Mouse (Mus musculus): ENCODE measurements at regions not wholly inside any gene's neighbourhood (a gene's known extent, or its start where the extent isn't known, plus 50 kb on each side); places are given as distances from the start of the nearest gene placed in this dataset.

DNA sequence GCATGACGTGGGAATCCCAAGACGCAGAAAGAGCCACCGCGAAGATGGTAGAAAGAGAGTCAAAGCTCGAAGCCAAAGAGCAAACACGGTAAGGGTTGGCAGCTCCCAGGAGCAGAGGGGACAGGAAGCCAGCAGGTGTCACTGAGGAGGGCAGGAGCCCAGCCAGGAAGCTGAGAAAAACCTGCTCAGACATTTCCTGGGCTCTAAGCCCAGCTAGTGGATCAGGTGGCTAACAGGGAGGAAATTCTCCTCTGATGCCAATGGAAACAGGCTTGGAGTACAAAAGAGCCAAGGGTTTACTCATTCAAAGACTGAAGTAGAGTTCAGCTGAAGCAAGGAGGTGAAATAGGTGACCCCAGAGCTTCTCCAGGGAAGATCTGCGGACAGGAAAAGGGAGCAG is 368.9 kb downstream of the Nkx6-1 start:
- no peak for DNase-seq (ENCODE audit: low spot score in 2 of 2)

DNA sequence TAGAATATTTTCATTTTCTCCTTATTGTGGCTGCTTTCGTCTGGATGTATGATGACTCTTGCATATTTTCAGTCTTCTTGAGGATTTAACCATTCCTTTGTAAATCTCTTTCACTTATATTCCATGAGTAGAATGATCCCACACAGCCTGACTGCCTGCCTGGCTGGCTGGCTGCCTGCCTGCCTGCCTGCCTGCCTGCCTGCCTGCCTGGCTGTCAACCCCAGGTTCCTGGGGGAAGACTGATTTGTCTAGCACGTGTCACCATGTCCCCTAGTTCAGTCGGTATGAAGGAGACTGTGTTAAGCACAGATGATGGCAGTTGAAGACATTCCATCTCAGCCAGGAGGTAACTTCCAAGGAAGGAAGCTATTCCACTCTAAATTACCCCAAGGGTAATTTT is 370.8 kb downstream of the Nkx6-1 start:
- no peak for DNase-seq (ENCODE audit: low spot score in 2 of 2)

DNA sequence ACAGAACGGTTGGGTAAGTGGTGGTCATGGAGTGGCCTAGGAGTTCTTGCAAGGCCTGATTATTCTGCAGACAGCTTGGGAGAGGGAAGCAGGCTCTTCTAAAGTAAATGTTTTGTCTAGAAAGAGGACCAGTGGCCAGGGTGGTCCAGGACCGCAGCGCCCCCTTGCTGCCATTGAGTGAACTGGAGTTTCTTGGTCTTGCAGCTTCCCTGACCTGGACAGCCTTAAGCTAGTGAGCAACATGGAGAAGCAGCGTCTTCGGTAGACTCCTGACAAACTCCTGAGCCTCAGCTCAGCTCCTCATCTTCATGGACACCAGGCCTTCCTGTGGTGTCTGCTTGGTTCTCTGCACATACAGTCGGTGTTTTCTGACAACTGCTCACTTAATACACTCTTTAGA is 376.4 kb downstream of the Nkx6-1 start:
- DNase-seq (ENCODE audit: low spot score in 2 of 2), result peak in 1 of 2 experiments; percentile 8

DNA sequence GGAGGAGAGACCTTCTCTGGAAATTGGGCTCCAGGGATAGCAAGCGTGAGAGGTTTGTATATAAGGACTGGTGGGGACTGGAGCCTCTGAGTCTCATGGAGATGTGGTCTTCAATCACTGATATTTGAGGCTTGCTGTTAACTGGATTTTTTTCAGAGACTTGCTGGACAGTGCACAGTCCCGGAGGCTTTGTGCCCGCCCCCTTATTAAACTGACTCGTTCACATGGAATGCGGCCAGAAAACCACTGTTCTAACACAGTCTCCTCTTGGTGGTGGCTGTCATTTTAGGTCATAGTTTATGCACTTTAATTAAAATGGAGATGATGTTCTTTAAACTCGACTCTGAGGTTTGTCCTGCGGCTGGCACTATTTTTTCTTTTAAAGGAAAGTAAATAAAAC is 378.9 kb downstream of the Nkx6-1 start:
- no peak for DNase-seq (ENCODE audit: low spot score in 2 of 2)

DNA sequence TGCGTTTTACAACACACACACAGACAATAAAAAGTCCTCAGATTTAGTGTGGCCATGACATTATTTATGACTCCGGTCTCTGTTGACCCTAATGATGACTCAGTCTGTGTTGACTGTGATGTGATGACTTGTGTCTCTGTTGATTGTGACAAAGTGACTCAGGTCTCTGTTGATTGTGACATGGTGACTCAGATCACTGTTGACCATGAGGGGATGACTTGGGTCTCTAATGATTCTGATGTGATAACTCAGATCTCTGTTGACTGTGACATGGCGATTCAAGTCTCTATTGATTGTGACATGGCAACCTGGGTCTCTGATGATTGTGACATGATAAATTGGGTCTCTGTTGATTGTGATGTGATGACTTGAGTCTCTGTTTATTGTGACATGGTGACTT is 405.0 kb downstream of the Gpat3 start:
- no peak for DNase-seq (ENCODE audit: low spot score in 2 of 2)

DNA sequence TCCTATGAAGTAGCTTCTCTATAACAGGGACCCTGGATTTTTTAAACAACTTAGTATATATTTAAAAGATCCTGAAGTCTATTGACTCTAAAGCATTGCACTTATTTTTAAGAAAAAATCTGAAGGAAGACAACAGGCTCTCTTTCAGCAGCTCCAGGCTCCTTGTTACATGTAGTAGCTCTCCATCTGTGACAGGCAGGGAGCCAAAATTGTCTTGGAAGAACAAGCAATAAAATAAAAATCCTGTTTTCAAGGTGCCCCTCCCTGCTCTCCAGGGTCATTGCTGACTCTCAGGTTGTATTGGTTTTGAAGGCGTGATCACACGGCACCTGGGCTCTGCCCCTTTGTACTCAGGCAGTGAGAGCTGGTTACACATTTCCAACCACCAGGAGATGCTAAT is 397.1 kb downstream of the Gpat3 start:
- no peak for DNase-seq (ENCODE audit: low spot score in 2 of 2)

DNA sequence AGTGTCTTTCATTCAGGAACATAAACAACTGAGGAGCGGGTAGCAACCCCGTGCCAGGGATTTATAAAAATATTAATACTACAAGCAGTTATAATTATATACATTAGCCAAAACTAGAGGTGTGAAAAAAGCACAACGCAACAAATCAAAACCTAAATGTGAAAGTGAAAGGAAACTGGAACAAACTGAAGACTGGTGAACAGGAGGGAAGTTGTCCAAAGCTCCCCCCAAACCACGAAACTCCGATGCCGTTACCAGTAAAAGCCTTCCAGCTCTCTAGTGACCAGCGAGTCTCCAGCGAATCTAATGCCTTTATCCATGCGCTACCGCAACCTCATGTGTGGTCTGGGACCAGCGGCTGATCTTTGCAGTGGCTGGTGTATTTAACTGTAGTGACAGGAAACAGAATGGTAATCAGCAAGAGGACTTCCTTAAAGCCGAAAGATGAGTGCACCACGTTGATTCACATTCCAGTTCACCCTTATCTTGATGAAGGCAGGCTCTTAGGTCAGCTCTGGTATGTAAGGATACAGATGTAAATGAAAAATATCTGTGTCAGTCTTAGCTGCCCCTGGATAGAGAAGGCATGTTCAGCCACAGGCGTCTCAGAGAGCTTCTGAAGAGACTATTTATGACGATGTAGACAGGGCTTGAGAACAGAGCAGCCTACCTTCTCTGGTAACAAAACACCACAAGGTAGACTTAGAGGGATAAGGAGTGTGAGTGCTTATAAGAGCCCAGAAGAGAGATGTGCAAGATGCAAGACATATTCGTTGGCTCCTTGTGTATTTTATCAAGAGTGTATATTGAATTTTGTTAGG is 394.0 kb downstream of the Gpat3 start:
- DNase-seq (ENCODE audit: low spot score in 2 of 2), result peak in 1 of 2 experiments; percentile 6

DNA sequence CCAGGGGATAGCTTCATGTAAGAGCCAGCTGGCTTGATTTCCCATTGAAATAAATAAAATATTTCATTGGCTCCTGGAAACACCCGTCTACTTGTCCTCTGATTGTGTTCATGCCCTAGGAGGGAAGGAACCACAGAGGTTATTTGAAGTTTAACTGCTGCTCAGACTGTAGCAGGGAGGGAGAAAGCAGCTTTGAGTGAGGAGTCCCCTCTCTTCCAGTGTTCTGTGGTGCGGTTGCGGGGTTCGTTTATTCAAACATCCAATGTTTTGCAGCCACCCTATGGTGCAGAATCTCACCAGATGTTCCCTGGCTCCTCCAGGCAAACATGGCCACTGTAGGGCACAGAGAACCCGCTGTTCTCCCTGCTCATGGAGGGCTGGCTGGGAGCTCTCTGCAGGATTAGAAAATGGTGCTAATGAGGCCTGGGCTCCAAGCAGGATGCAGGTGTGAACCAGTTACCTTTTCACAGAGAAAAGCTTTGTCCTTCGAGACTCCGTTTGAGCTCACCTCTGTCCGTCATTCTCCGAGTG is 390.7 kb downstream of the Gpat3 start:
- DNase-seq (ENCODE audit: low spot score in 2 of 2), result no peak

DNA sequence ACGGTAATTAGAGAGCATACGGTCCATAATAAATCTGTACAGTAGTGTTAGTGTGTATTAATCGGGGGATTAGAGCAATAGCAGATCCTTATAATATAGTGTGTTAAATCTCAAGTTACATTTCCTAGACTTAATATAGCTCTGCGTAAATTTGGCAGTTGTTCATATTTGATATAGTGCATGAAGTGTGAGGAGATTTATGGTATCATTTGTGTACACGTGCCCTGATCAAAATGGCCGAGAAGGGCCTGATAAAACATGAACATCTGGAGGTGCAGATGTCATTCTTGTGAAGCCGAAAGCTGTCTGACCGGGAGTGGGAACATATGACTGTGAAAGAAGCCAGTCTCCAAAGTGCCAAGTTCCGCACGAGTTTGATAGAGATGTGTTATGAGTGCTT is 376.9 kb downstream of the Gpat3 start:
- no peak for DNase-seq (ENCODE audit: low spot score in 2 of 2)

DNA sequence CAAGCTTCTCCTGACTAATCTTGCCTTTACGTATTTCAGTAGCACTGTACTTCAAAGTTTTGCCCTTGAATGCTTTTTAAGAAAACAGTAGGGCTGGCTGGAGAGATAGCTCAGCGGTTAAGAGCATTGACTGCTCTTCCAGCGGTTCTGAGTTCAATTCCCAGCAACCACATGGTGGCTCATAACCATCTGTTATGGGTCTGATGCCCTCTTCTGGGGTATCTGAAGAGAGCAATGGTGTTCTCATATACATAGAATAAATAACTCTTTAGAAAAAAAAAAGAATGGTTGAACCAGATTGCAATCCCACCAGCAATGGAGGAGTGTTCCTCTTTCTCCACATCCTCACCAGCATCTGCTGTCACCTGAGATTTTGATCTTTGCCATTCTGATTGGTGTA is 372.6 kb downstream of the Gpat3 start:
- DNase-seq (ENCODE audit: low spot score in 2 of 2), result no peak

DNA sequence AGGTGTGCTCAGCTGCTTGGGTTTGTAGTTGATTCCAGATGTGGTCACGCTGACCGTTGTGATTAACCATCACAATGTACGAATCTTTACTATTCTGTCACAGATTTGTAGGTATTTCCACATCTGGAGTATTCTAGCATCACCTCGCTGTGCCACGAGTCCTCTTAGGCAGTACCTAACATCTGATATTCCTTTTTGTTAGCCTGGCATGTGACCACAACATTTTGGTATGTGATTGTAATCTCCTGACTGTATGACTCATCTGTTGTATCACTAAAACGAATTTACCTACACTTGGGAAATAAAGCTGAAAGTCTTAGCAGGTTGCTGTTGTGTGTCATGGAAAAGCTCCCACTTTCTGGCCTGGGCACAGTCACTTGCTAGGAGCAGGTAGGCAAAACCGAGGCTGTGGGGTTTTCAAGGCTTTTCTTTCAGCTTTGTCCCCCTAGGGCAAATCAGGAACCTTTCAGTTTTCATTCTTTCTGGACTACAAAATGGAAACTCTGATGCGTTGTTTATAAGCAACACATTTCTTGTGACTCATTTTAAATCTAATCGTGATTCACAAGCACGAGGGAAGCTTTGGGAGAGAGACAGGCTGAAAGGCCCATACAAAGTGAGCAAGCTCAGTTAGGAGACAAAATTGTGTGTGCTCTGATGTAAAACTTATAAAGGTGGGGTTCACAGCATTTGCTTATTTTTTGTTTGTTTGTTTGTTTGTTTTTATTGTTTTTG is 371.5 kb downstream of the Gpat3 start:
- no peak for DNase-seq (ENCODE audit: low spot score in 2 of 2)

DNA sequence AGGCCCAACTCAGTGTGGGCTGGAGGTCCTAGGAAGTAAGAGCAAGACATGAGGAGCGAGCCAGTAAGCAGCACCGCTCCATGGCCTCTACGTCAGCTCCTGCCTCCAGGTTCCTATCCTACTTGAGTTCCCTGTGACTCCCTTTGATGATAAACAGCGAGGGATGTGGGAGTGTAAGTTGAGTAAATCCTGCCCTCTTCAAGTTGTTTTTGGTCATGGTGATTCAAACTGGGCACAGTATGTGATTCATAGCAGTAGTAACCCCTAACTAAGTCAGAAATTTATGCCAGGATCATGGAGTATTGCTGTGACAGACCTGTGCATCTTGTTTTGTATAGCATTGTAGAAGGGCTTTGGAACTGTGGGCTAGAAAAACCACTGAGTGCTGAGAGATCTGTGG is 366.5 kb downstream of the Gpat3 start:
- no peak for DNase-seq (ENCODE audit: low spot score in 2 of 2)

DNA sequence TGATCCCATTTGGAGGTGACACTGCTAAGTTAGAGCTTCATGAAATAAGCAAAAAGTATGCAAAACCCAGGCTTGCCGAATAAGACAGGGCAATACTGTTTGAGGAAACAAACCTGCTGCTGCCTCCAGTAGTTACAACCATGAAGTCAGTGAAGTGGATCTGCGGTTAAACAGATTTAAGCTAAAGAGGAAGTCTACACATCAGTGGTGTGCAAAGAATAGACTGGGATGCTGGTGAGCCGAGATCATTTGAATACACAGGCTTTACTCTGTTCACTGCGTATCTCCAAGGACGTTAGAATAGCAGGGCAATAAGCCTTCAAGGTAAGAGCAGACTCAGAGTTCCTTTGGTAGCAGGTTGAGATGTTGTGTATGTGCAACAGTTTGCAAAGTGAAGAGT is 362.6 kb downstream of the Gpat3 start:
- no peak for DNase-seq (ENCODE audit: low spot score in 2 of 2)

DNA sequence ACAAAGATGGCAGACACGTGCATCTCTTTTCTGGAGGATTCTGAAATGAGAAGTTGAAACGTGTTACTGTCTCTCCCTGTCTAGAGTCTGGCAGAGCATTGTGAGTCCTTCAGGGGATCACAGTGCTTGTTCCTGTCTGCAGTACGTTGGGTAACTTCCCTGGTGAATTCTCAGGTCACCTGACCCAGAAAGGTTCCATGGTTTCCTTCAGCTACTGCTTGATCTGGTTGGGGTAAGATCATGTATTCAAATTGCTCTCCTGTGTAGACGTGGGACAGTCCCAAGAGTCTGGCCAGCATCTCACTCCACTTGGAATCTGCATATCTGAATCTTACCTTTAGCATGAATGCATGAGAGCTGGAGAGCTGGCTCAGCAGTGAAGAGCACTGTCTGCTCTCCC is 350.0 kb downstream of the Gpat3 start:
- DNase-seq (ENCODE audit: low spot score in 2 of 2), result no peak

DNA sequence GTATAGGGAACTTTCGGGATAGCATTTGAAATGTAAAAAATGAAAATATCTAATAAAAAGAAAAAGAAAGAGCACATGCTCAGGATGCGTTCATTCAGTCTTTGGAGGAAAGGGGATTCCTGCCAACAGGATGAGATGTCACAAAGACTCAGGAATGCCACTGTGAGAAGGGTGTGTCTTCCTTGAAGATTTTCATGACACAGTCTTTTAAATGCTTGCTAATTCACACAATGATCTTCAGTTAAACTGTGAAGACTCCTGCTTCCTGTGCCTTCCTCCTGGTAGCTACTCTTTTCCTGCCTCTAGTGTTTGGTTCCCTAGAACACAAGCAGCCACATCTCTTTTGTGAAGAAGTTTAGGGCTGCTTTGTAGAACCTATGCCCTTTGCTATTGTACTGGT is 345.5 kb downstream of the Gpat3 start:
- no peak for DNase-seq (ENCODE audit: low spot score in 2 of 2)

DNA sequence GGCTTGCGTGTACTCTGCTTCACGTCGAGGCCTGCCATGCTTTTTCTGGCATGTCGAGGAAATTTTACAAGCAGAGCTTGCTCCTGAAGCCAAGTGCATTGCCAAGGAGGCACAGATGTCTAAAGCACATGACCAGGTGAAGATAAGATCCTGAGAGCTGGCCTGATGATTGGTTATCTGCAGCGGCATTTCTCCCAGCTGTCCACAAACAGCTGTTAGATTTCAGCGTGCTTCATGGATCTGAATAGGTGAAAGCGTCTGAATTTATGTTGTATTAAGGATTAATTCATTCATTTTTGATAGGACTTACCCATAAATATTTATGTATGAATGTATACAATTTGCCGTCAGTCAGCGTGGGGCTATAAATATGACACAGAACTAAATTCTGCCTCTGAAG is 327.7 kb downstream of the Gpat3 start:
- DNase-seq (ENCODE audit: low spot score in 2 of 2), result no peak

DNA sequence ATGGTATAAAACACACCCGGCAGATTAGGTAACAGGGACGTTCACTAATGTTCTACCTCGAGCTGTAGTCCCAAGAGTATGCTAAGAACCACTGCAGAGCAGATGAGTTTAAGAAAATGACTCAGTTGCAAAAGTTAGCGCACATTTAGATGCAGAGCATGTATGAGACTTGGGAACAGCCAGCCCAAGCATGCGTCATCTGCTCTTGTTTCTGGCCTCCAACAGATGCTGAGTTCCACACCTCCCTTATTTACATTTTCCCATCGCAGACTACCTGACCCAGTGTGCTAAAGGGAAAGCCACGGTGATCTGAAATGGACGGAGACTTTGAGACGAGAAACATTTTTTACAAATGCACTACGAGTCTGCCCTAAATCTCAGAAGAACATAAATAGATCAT is 327.3 kb downstream of the Gpat3 start:
- no peak for DNase-seq (ENCODE audit: low spot score in 2 of 2)

DNA sequence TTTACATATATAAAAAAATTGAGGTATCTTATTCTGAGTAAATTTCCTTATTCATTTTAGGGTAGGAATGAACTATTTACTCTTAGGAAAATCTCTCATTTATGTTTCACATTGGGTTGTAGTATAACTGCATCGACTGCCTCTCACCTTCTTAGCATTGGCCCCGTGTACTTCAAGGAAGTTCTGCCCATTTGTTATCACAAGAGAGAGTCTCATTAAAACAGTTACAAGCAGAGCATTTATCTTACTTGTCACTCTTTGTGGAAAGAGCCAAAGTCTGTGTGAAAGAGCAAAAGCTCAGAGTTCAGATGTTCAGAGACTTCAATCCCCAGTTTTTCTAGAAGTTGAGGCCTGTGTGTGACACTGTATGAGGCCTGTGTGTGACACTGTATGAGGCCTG is 323.6 kb downstream of the Gpat3 start:
- DNase-seq (ENCODE audit: low spot score in 2 of 2), result no peak

DNA sequence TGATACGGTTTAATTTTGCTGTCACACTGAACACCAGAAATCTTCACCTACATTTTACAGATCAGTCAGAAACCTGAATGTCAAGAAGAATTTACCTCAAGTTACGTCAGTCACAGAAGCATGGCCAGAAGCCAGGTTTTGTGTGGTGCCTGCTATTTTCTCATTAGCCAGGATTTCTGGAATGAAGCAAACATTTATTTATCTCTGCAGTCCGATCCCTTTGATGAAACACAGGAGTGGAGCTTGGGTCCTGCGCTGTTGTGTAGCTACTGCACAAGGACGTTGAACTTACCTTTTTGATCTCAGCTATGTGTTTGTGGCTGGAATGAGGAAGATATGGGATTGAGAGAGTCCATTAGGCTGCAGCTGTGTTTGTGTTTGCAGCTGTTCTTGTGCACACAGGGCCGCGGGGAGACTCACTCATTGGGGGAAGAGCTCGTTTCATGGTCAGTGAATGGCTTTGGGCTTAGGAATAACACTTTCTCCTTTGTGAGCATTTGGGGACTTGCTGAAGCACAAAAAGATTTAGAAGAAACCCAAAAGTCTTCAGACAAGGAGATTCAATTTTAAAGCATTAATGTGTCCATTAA is 318.2 kb downstream of the Gpat3 start:
- DNase-seq (ENCODE audit: low spot score in 2 of 2), result no peak

DNA sequence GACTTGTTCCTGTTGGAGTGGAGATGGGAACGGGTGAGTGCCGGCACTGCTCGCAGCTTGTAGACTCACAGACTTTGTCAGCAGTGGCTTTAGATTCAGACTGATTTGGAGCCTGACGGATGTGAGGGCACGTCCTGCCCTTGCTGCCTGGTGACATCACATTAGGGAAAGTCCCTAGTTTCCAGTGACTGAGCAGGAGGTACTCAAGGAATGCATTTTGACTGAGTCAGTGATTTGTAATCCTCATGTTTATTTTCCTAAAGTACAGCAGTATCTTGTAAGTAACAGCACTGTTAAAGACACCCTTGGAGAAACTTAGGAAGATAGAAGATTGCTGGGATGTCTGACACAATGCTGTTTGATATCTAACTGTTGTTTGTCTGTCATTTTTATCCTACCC is 317.6 kb downstream of the Gpat3 start:
- no peak for DNase-seq (ENCODE audit: low spot score in 2 of 2)

DNA sequence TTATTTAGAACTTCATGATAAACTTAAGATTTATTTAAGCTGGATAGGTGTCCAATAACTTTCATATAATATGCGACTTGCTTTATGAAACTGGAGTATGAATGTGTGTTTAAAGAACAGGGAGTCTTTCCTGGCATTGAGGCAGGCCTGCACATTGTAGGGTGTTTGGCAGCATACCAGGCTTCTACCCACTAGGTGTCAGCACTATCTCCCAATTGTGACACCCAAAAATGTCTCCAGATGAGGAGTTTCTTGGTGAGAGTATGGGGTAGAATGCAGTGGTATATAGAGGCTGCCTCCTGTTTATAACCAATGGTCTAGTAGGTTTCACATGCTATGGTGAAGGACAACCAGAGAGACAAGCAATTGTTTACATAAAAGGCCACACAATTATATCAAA is 311.9 kb downstream of the Gpat3 start:
- DNase-seq (ENCODE audit: low spot score in 2 of 2), result no peak

DNA sequence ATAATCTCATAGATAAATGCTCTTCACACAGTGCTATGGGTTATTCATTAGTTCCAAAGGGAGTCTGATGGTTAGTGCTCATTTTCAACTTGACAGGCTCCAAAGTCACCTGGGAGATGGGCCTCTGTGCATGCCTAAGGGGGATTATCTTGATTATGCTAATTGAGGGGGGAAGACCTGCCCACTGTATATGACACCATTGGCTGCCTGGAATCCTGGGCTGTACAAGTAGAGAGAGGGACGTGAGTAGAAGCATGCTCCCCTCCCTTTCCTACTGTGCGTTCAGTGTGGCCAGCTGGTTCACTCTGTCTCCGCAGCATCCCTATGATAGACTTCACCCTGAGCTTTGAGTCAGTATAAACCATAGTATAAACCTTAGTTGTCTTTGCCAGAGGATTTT is 300.8 kb downstream of the Gpat3 start:
- no peak for DNase-seq (ENCODE audit: low spot score in 2 of 2)

DNA sequence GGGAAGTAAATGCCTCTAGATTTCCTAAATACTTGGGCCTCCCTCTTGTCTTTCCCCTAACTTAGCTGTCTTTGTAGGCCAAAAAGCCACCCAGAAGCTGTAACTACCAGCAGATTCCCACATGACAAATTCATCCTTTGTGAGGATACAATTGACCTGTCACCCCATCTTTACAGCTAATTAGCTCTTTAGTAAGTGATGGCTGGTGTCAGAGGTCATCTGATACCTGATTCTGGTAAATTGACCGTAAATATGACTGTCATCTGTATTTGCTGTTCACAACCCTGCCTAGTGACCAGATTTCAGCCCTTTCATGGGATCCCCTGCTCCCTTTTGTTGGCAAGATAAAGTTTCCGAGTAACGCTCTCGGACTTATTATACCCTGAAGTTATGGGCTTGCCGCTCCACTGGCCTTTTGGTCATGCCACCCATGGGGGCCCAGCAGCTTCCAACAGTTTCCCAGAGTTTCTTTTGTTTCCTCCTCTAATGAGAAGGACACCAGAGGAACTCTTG is 279.5 kb downstream of the Gpat3 start:
- no peak for DNase-seq (ENCODE audit: low spot score in 2 of 2)
